Mouse (Mus musculus) E14TG2a.4 (cell line): ENCODE results near the gene Celf5.
A peak's percentile ranks its signal among the peaks of the same experiment; 100 is the strongest.

ENCODE experiments used
- CTCF ChIP-seq: conservative IDR thresholded peaks from 2 replicates; pipeline ENCODE4 v1.5.1; 2014; ENCODE audit warnings: low read length
- NANOG ChIP-seq: IDR thresholded peaks from 2 replicates; pipeline ENCODE4 v1.6.1; 2014; ENCODE audit warnings: borderline replicate concordance, low read length, mixed read lengths

DNA sequence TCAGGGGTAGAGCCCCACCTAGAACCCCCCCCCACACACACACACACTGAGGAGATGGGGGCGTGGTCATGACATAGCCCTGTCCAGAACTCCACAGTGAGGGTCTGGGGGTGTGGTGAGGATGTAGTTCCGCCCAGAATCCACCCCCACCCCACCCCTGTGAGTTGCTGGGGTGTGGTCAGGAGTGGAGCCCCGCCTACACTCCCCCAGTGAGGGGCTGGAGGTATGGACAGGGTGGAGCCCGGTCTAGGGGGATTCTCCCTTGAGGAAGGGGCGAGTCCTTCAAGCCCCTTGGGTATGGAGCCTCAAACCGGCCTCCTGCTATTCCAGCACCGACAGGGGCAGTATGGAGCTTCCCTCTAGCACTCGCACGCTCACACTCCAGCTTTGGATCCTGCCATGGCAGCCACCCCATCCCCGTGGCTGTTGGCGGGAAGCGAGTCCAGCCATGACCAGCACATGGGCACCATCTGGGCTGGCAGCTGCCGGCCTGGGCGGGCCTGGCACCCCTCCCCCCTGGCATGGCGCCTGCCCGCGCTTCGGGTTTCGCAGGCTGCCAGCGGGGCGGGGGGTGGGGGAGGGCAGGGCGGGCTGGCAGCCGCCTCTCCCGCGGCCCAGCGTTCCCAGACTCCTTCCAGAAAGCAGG, 65.8 kb downstream of the Celf5 start:
- TF ChIP-seq CTCF (peak; percentile 42), NANOG (no peak)
